Mouse (Mus musculus): Measurements from ENCODE around the gene Cd302.

DNA sequence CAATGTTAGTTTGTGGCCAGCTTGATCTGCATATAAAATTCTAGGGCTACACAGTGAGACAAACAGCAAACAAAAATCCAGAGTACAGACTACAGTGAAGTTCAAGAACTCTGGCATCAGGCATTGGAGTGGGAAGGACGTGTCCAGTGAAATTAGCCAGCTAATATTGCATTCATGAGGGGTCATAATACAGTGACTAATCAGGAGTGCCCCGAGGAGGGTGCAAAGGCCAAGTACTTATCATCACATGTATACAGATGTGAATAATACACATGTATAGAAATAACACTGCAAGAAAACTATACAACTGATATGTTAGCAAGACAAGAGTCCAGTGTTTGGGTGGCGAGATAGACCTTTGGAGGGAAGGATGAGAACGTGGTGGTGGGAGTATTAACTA, 31.5 kb downstream of the Cd302 start:
- no peak for TF ChIP-seq CTCF (IDR thresholded peaks at IDR 0.05; ENCODE audit: control insufficient read depth, insufficient read depth, insufficient replicate concordance, low read depth, low read length)
- TF ChIP-seq POLR2A (IDR thresholded peaks at IDR 0.05; ENCODE audit: control insufficient read depth, low read depth, low read length) = no peak

Data from testis, adult 2 months (tissue).